Mouse (Mus musculus): ENCODE measurements around the gene Sppl2c.

Gene Sppl2c

GRCm38 (mm10) chr11:104186135-104186836, at the start of gene Sppl2c:
Sppl2c (plus strand) TSS chr11:104186327.
- DNase-seq (ENCODE audit: low read depth, low spot score) = no peak

- no peak for DNase-seq (ENCODE audit: low read depth, low spot score)
These were observed 47.2 kb upstream of the Sppl2c start for GRCm38 (mm10) chr11:104138976-104139375.

- no peak for DNase-seq (ENCODE audit: low read depth, low spot score)
These were observed 41.2 kb upstream of the Sppl2c start for GRCm38 (mm10) chr11:104144930-104145329.

- DNase-seq (ENCODE audit: low read depth, low spot score) = no peak
These were observed 37.3 kb upstream of the Sppl2c start for GRCm38 (mm10) chr11:104148787-104149186.

GRCm38 (mm10) chr11:104150911-104151310, 35.2 kb upstream of the Sppl2c start:
- no peak for DNase-seq (ENCODE audit: low read depth, low spot score)

GRCm38 (mm10) chr11:104154332-104154731, 31.8 kb upstream of the Sppl2c start:
- no peak for DNase-seq (ENCODE audit: low read depth, low spot score)

GRCm38 (mm10) chr11:104154820-104155635, 31.1 kb upstream of the Sppl2c start:
- no peak for DNase-seq (ENCODE audit: low read depth, low spot score)

- DNase-seq (ENCODE audit: low read depth, low spot score) = no peak
These were observed 30.2 kb upstream of the Sppl2c start for GRCm38 (mm10) chr11:104155899-104156298.

GRCm38 (mm10) chr11:104156391-104156790, 29.7 kb upstream of the Sppl2c start:
- no peak for DNase-seq (ENCODE audit: low read depth, low spot score)

- DNase-seq (ENCODE audit: low read depth, low spot score) = peak; percentile 62
These were observed 28.4 kb upstream of the Sppl2c start for GRCm38 (mm10) chr11:104157603-104158259.

GRCm38 (mm10) chr11:104158260-104158907, 27.7 kb upstream of the Sppl2c start:
- DNase-seq (ENCODE audit: low read depth, low spot score) = no peak

GRCm38 (mm10) chr11:104159769-104160272, 26.3 kb upstream of the Sppl2c start:
- no peak for DNase-seq (ENCODE audit: low read depth, low spot score)

GRCm38 (mm10) chr11:104161153-104161552, 25.0 kb upstream of the Sppl2c start:
- no peak for DNase-seq (ENCODE audit: low read depth, low spot score)

GRCm38 (mm10) chr11:104164257-104164656, 21.9 kb upstream of the Sppl2c start:
- no peak for DNase-seq (ENCODE audit: low read depth, low spot score)

GRCm38 (mm10) chr11:104171281-104171781, 14.8 kb upstream of the Sppl2c start:
- peak; percentile 49 for DNase-seq (ENCODE audit: low read depth, low spot score)

- no peak for DNase-seq (ENCODE audit: low read depth, low spot score)
These were observed 7.2 kb upstream of the Sppl2c start for GRCm38 (mm10) chr11:104178893-104179292.

GRCm38 (mm10) chr11:104179804-104180203, 6.3 kb upstream of the Sppl2c start:
- DNase-seq (ENCODE audit: low read depth, low spot score) = peak; percentile 23

GRCm38 (mm10) chr11:104182141-104182540, 4.0 kb upstream of the Sppl2c start:
- DNase-seq (ENCODE audit: low read depth, low spot score) = no peak

- no peak for DNase-seq (ENCODE audit: low read depth, low spot score)
These were observed 667 bp downstream of the Sppl2c start for GRCm38 (mm10) chr11:104186837-104187150.

- no peak for DNase-seq (ENCODE audit: low read depth, low spot score)
These were observed 1.6 kb downstream of the Sppl2c start for GRCm38 (mm10) chr11:104187766-104188165.

GRCm38 (mm10) chr11:104190008-104190407, 3.9 kb downstream of the Sppl2c start:
- DNase-seq (ENCODE audit: low read depth, low spot score) = no peak

- DNase-seq (ENCODE audit: low read depth, low spot score) = no peak
These were observed 9.3 kb downstream of the Sppl2c start for GRCm38 (mm10) chr11:104195382-104195781.

Measured in retina, postnatal 7 days (tissue).